ENCODE assay signal across 24 mouse cellular contexts in the genomic region with DNA sequence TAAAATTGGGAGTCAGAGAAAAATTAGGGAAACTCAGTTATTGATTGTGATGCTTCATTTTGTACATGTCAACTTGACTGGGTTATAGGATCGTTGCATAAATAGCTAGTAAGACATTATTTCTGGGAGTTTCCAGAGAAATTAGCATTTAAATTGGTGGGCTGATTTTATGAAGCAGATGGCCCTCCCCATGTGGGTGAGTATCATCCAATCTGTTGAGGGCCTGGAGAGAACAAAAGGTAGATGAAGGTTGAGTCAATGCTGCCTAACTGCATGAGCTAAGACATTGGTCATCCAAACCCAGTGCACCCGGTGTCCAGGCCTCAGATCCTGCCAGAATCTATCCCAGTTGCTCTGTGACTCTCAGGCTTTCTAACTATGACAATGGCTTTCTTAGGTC. TPM values are rescaled to one million over a fixed set of nuclear protein-coding genes. Genes with fewer than 3 reads are reported as not detected.
DNase-seq lines count a peak whose midpoint lies in the region; ATAC-seq and TF ChIP-seq lines count a peak whose summit lies in the region.
"Had no signal": no experiment of that assay in that cellular context is flagged by ENCODE, and none has a peak within 500 bp of the region (broad histone marks: within the 10 kb centered on the region; RNA-seq: fewer than 3 reads in every experiment).

No protein-coding gene starts in this region.

- 0 out of 2 replicates have a peak overlapping the region, but pooled peaks have one; percentile 10 for H3K27ac ChIP-seq in hindbrain, embryonic 15.5 days (replicated peaks)
- no peak overlapping the region for H3K27ac ChIP-seq in hindbrain, embryonic 10.5 days
- H3K27ac ChIP-seq: embryonic facial prominence, embryonic 15.5 days; hindbrain, embryonic 13.5 days; liver, embryonic 13.5 days; midbrain, embryonic 13.5 days had no signal

- H3K36me3 ChIP-seq in hindbrain, embryonic 15.5 days: no peaks in the 10 kb centered on the region
- H3K36me3 ChIP-seq in hindbrain, embryonic 10.5 days: no peaks in the 10 kb centered on the region
- H3K36me3 ChIP-seq: embryonic facial prominence, embryonic 15.5 days; hindbrain, embryonic 13.5 days; liver, embryonic 13.5 days; midbrain, embryonic 13.5 days had no signal

- no peak overlapping the region for H3K4me3 ChIP-seq in hindbrain, embryonic 15.5 days
- no peak overlapping the region for H3K4me3 ChIP-seq in hindbrain, embryonic 10.5 days
- H3K4me3 ChIP-seq: embryonic facial prominence, embryonic 15.5 days; hindbrain, embryonic 13.5 days; liver, embryonic 13.5 days; megakaryocyte, embryonic 14.5 days; midbrain, embryonic 13.5 days had no signal

- DNase-seq in cerebellum, postnatal 25 days: peak; percentile 8 to 16
- DNase-seq in cerebellum, adult 11-12 months: no peak
- DNase-seq in hindbrain, embryonic 10.5 days (ENCODE audit: low spot score): no peak
- peak; percentile 19 for DNase-seq in brain, embryonic 14.5 days (ENCODE audit: low read depth)
- peak; percentile 27 to 66 for DNase-seq in layer of hippocampus, postnatal 14 days (ENCODE audit: low spot score in 2 of 2)
- DNase-seq in gastrocnemius, postnatal 4 days (ENCODE audit: low spot score in 2 of 2): no peak
- DNase-seq: cerebellum, adult 11 months; liver, embryonic 13.5 days; thymus, adult 2 months; thymus, postnatal 4 days had no signal

- no peak for ATAC-seq in hindbrain, embryonic 15.5 days (ENCODE audit: low FRiP score, low read depth)
- ATAC-seq: CD4-positive, CD25-positive, alpha-beta regulatory T cell, adult 4 months; intestine, embryonic 16.5 days; midbrain, embryonic 13.5 days had no signal

- no peak overlapping the region for H3K4me2 ChIP-seq in hindbrain, embryonic 15.5 days
- H3K4me2 ChIP-seq: embryonic facial prominence, embryonic 15.5 days; hindbrain, embryonic 13.5 days; liver, embryonic 13.5 days; lung, embryonic 14.5 days; midbrain, embryonic 13.5 days had no signal

- H3K4me1 ChIP-seq in hindbrain, embryonic 15.5 days (replicated peaks): no peaks in the 10 kb centered on the region
- no peaks in the 10 kb centered on the region for H3K4me1 ChIP-seq in hindbrain, embryonic 10.5 days (replicated peaks)
- H3K4me1 ChIP-seq: embryonic facial prominence, embryonic 15.5 days; hindbrain, embryonic 13.5 days; liver, embryonic 13.5 days; megakaryocyte, embryonic 14.5 days; midbrain, embryonic 13.5 days had no signal

- no peak for TF ChIP-seq CTCF in brain, embryonic 14.5 days (IDR thresholded peaks at IDR 0.05; ENCODE audit: borderline replicate concordance, extremely low read depth, insufficient read depth, insufficient read length)

- no peak for TF ChIP-seq POLR2A in brain, embryonic 14.5 days (IDR thresholded peaks at IDR 0.05; ENCODE audit: borderline replicate concordance, extremely low read depth, insufficient read depth, insufficient read length, poor library complexity, severe bottlenecking)

- WGBS in hindbrain, embryonic 15.5 days: 54% methylated on average over 2 of the region's 2 CpGs
- WGBS in hindbrain, embryonic 10.5 days: 83% methylated on average over 2 of the region's 2 CpGs

- no peaks in the 10 kb centered on the region for H3K9me3 ChIP-seq in hindbrain, embryonic 15.5 days
- H3K9me3 ChIP-seq in hindbrain, embryonic 10.5 days: no peaks in the 10 kb centered on the region
- H3K9me3 ChIP-seq: embryonic facial prominence, embryonic 15.5 days; hindbrain, embryonic 13.5 days; liver, embryonic 13.5 days had no signal

- H3K27me3 ChIP-seq in hindbrain, embryonic 15.5 days: no peaks in the 10 kb centered on the region
- no peaks in the 10 kb centered on the region for H3K27me3 ChIP-seq in hindbrain, embryonic 10.5 days (ENCODE audit: insufficient read depth, poor library complexity, severe bottlenecking)
- H3K27me3 ChIP-seq: embryonic facial prominence, embryonic 15.5 days; hindbrain, embryonic 13.5 days; liver, embryonic 13.5 days; megakaryocyte, embryonic 14.5 days; midbrain, embryonic 13.5 days had no signal

- H3K9ac ChIP-seq in hindbrain, embryonic 15.5 days: no peak overlapping the region
- H3K9ac ChIP-seq: embryonic facial prominence, embryonic 15.5 days; hindbrain, embryonic 13.5 days; liver, embryonic 13.5 days; lung, embryonic 14.5 days; midbrain, embryonic 13.5 days had no signal

RNA-seq across cellular contexts. Expression of a gene that starts 19.8 kb away (rescaled TPM):
- polyA plus RNA-seq in hindbrain, embryonic 15.5 days (2015; fragmentation: Nextera tagmentation; extraction: Ambion mirVana): 2.8 and 3.0 TPM in 2 replicates
- polyA plus RNA-seq in hindbrain, embryonic 10.5 days (2016; fragmentation: Nextera tagmentation; extraction: Ambion mirVana): 0.56 and 1.2 TPM in 2 replicates
- polyA plus RNA-seq in brain, embryonic 14.5 days (2012; rRNA removed): 1.8 and 3.1 TPM in 2 replicates
- total RNA-seq in layer of hippocampus, postnatal 14 days (2021): 10 to 100 TPM; 14.5 to 15.7 TPM
- under 1 TPM in 1 of 2 experiments, not detected in 1; 0.10 TPM for total RNA-seq in gastrocnemius, postnatal 4 days (2021)
- total RNA-seq: adrenal gland, postnatal 25 days; common myeloid progenitor, adult 5-6 weeks; gastrocnemius, adult 18-20 months; gastrocnemius, postnatal 36 days; monocyte, adult 5-6 weeks; neutrophil, adult 5-6 weeks had no signal
- polyA plus RNA-seq: liver, embryonic 13.5 days had no signal

Comparison
In these comparisons a context has a peak if more than half of its experiments do, and no peak if none do; other contexts are left out.
1. DNase-seq: peak in cerebellum, postnatal 25 days (2 of 2), brain, embryonic 14.5 days (single experiment) and layer of hippocampus, postnatal 14 days (2 of 2); none in cerebellum, adult 11-12 months (single experiment), hindbrain, embryonic 10.5 days (single experiment) and gastrocnemius, postnatal 4 days (0 of 2).